Comparison of ENCODE assay signal across 8 mouse cellular contexts in genomic region chr14:74618858-74619257, GRCm38 (mm10). TPM values are rescaled to one million over a fixed set of nuclear protein-coding genes. Genes with fewer than 3 reads are reported as not detected.
A peak's percentile ranks its signal among the peaks of the same experiment; 100 is the strongest.
DNase-seq lines count a peak whose midpoint lies in the region; ATAC-seq and TF ChIP-seq lines count a peak whose summit lies in the region.

No protein-coding gene starts in this region.

- no peak for TF ChIP-seq POLR2A in liver, adult 2 months (IDR thresholded peaks at IDR 0.05; ENCODE audit: extremely low read depth, insufficient read depth, low read length)
- TF ChIP-seq POLR2A in bone marrow macrophage, adult 2 months (IDR thresholded peaks at IDR 0.05; ENCODE audit: borderline replicate concordance, low read depth, low read length), result no peak
- TF ChIP-seq POLR2A in spleen, adult 2 months (IDR thresholded peaks at IDR 0.05; ENCODE audit: low read depth, low read length), result no peak

- H3K27me3 ChIP-seq in liver, adult 2 months (ENCODE audit: control insufficient read depth, insufficient read depth, low read length), result no peaks in the 10 kb centered on the region
- no peaks in the 10 kb centered on the region for H3K27me3 ChIP-seq in liver, embryonic 12.5 days (replicated peaks)
- no peaks in the 10 kb centered on the region for H3K27me3 ChIP-seq in spleen, adult 2 months (ENCODE audit: control insufficient read depth, insufficient read depth, low read length)

- H3K4me3 ChIP-seq in liver, adult 2 months (ENCODE audit: insufficient read depth, low read depth, low read length), result no peak overlapping the region
- no peak overlapping the region for H3K4me3 ChIP-seq in liver, embryonic 12.5 days
- H3K4me3 ChIP-seq in bone marrow macrophage, adult 2 months (ENCODE audit: insufficient read depth, low read length), result no peak overlapping the region
- H3K4me3 ChIP-seq in spleen, adult 2 months (ENCODE audit: extremely low read depth, insufficient read depth, insufficient read length), result no peak overlapping the region

- no peak overlapping the region for H3K9ac ChIP-seq in liver, adult 2 months (ENCODE audit: low read depth, low read length)
- H3K9ac ChIP-seq in liver, embryonic 12.5 days, result no peak overlapping the region

- H3K4me2 ChIP-seq in liver, embryonic 12.5 days, result no peak overlapping the region

- no peaks in the 10 kb centered on the region for H3K4me1 ChIP-seq in liver, adult 2 months (ENCODE audit: control insufficient read depth, insufficient read depth, low read length)
- no peaks in the 10 kb centered on the region for H3K4me1 ChIP-seq in liver, embryonic 12.5 days
- no peaks in the 10 kb centered on the region for H3K4me1 ChIP-seq in bone marrow macrophage, adult 2 months (ENCODE audit: control insufficient read depth, insufficient read depth, low read length)
- H3K4me1 ChIP-seq in spleen, adult 2 months (ENCODE audit: control insufficient read depth, insufficient read depth, insufficient read length), result no peaks in the 10 kb centered on the region

- ATAC-seq in liver, embryonic 12.5 days, result no peak

- H3K9me3 ChIP-seq in liver, embryonic 12.5 days (replicated peaks), result no peaks in the 10 kb centered on the region

- intact Hi-C loops in left cerebral cortex, postnatal 4 days (cut with DNase I), result no loop called here

- peak; percentile 45; the same call in 1 of the 2 replicates for TF ChIP-seq CTCF in liver, adult 2 months (IDR thresholded peaks at IDR 0.05; ENCODE audit: low read depth, low read length)
- peak; percentile 38 for TF ChIP-seq CTCF in bone marrow macrophage, adult 2 months (IDR thresholded peaks at IDR 0.05; ENCODE audit: low read depth, low read length)
- peak; percentile 17; the same call in 1 of the 2 replicates for TF ChIP-seq CTCF in spleen, adult 2 months (IDR thresholded peaks at IDR 0.05; ENCODE audit: extremely low read depth, insufficient read depth, insufficient read length, insufficient replicate concordance)

- H3K36me3 ChIP-seq in liver, adult 2 months (ENCODE audit: control insufficient read depth, insufficient read depth, low read length), result no peaks in the 10 kb centered on the region
- no peaks in the 10 kb centered on the region for H3K36me3 ChIP-seq in liver, embryonic 12.5 days
- no peaks in the 10 kb centered on the region for H3K36me3 ChIP-seq in spleen, adult 2 months (ENCODE audit: control insufficient read depth, insufficient read depth, low read length)

- no peaks in the 10 kb centered on the region for H3K79me2 ChIP-seq in liver, adult 2 months (ENCODE audit: control insufficient read depth, insufficient read depth, low read length)

- no peak overlapping the region for H3K27ac ChIP-seq in liver, adult 2 months (replicated peaks; ENCODE audit: insufficient read depth, low read depth, low read length)
- no peak overlapping the region for H3K27ac ChIP-seq in liver, embryonic 12.5 days
- H3K27ac ChIP-seq in bone marrow macrophage, adult 2 months (ENCODE audit: insufficient read depth, low read depth, low read length), result no peak overlapping the region
- no peak overlapping the region for H3K27ac ChIP-seq in spleen, adult 2 months (ENCODE audit: insufficient read depth, low read length)

- 55% methylated on average over 4 of the region's 4 CpGs for WGBS in liver, adult 2 months
- WGBS in liver, embryonic 12.5 days (ENCODE audit: insufficient replicate concordance), result 62% methylated on average over 4 of the region's 4 CpGs
- WGBS in spleen, adult 2 months, result 57% methylated on average over 4 of the region's 4 CpGs

- DNase-seq in adrenal gland, postnatal 25 days, result peak; percentile 15
- no peak for DNase-seq in adrenal gland, postnatal 4 days (ENCODE audit: low spot score in 2 of 2)
- DNase-seq in liver, adult 2 months (ENCODE audit: extremely low read depth, low read depth, low spot score), result peak; percentile 4
- no peak for DNase-seq in spleen, adult 2 months (ENCODE audit: low read depth in 1 of 2, low spot score in 2 of 2)
- no peak for DNase-seq in T-cell, adult 2 months (ENCODE audit: low spot score)
- no peak for DNase-seq in left cerebral cortex, postnatal 4 days

RNA-seq across cellular contexts. Expression of gene Htr2a, which starts 21.8 kb away (rescaled TPM):
- not detected in 2 replicates for total RNA-seq in adrenal gland, postnatal 25 days (2021)
- under 1 TPM; 0.51 to 0.56 TPM for total RNA-seq in adrenal gland, postnatal 4 days (2021)
- under 0.01 and 0.07 TPM in 2 replicates for total RNA-seq in liver, adult 2 months (2014; rRNA removed)
- not detected in 2 replicates for polyA plus RNA-seq in liver, adult 2 months (2012; rRNA removed)
- 0.29 and 0.31 TPM in 2 replicates for polyA plus RNA-seq in liver, embryonic 12.5 days (2016; fragmentation: Nextera tagmentation; extraction: Ambion mirVana)
- polyA plus RNA-seq in bone marrow macrophage, adult 2 months (2012; ENCODE audit: insufficient read depth, insufficient read length, missing spikeins), result 0.19 and 0.47 TPM in 2 replicates
- 0.19 and 0.25 TPM in 2 replicates for polyA plus RNA-seq in spleen, adult 2 months (2012; rRNA removed)
- 1 to 10 TPM; 8.6 to 9.8 TPM for total RNA-seq in left cerebral cortex, postnatal 4 days (2021)

Comparison
In these comparisons a context has a peak if more than half of its experiments do, and no peak if none do; other contexts are left out.
1. DNase-seq: peak in adrenal gland, postnatal 25 days (single experiment) and liver, adult 2 months (single experiment); none in adrenal gland, postnatal 4 days (0 of 2), spleen, adult 2 months (0 of 2), T-cell, adult 2 months (single experiment) and left cerebral cortex, postnatal 4 days (single experiment).
2. Peak in every context shown above with its lines, with median percentiles within 50 percentile points of each other: CTCF ChIP-seq.